Mouse (Mus musculus): ENCODE data around the gene Wasf1. TPM values are rescaled to one million over a fixed set of nuclear protein-coding genes. Genes with fewer than 3 reads are reported as not detected.
A peak's percentile ranks its signal among the peaks of the same experiment; 100 is the strongest.

Wasf1 gene
- polyA plus RNA-seq, 1 experiment from 2014 or later = 62.5 TPM

GRCm38 (mm10) chr10:40901786-40902185 is 18.5 kb downstream of the Wasf1 start:
- Histone ChIP-seq H3K27ac (no peak overlapping the region), H3K4me1 (0 out of 2 replicates have a peak, but pooled peaks cover 7% of the 10 kb centered on the region), H3K27me3 (no peaks in the 10 kb centered on the region), H3K4me2 (no peak overlapping the region), H3K4me3 (replicated peaks) (no peak overlapping the region), H3K36me3 (replicated peaks) (no peaks in the 10 kb centered on the region; the same call in 1 of the 2 replicates), H3K9me3 (no peaks in the 10 kb centered on the region), H3K9ac (no peak overlapping the region)
- 96% methylated on average over 4 of the region's 4 CpGs for WGBS
- no peak for ATAC-seq (ENCODE audit: low FRiP score)

- Histone ChIP-seq H3K4me3 (replicated peaks) (no peak overlapping the region), H3K4me1 (peaks cover 7% of the 10 kb centered on the region; the same call in 1 of the 2 replicates), H3K9ac (no peak overlapping the region), H3K27ac (no peak overlapping the region), H3K27me3 (no peaks in the 10 kb centered on the region), H3K9me3 (no peaks in the 10 kb centered on the region), H3K4me2 (no peak overlapping the region), H3K36me3 (replicated peaks) (no peaks in the 10 kb centered on the region; the same call in 1 of the 2 replicates)
- WGBS = 92% methylated on average over 1 of the region's 1 CpGs
- ATAC-seq (ENCODE audit: low FRiP score) = no peak
These were observed 22.9 kb downstream of the Wasf1 start for GRCm38 (mm10) chr10:40906131-40906530.

GRCm38 (mm10) chr10:40906802-40907201 is 23.5 kb downstream of the Wasf1 start:
- no peak overlapping the region for H3K4me2 ChIP-seq
- no peak for ATAC-seq (ENCODE audit: low FRiP score)
- H3K9ac ChIP-seq = no peak overlapping the region
- peaks cover 7% of the 10 kb centered on the region; the same call in 1 of the 2 replicates for H3K4me1 ChIP-seq
- H3K27ac ChIP-seq = no peak overlapping the region
- H3K4me3 ChIP-seq (replicated peaks) = no peak overlapping the region
- H3K27me3 ChIP-seq = no peaks in the 10 kb centered on the region
- no peaks in the 10 kb centered on the region; the same call in 1 of the 2 replicates for H3K36me3 ChIP-seq (replicated peaks)
- WGBS = 87% methylated on average over 7 of the region's 7 CpGs
- H3K9me3 ChIP-seq = no peaks in the 10 kb centered on the region

GRCm38 (mm10) chr10:40908580-40908979 is 25.3 kb downstream of the Wasf1 start:
- H3K9ac ChIP-seq = no peak overlapping the region
- no peak overlapping the region for H3K4me2 ChIP-seq
- ATAC-seq (ENCODE audit: low FRiP score) = no peak
- H3K27me3 ChIP-seq = no peaks in the 10 kb centered on the region
- no peak overlapping the region for H3K4me3 ChIP-seq (replicated peaks)
- H3K9me3 ChIP-seq = no peaks in the 10 kb centered on the region
- H3K4me1 ChIP-seq = peaks cover 3% of the 10 kb centered on the region; the same call in 1 of the 2 replicates
- 54% methylated on average over 2 of the region's 2 CpGs for WGBS
- no peak overlapping the region for H3K27ac ChIP-seq
- peaks cover 6% of the 10 kb centered on the region; the same call in 1 of the 2 replicates for H3K36me3 ChIP-seq (replicated peaks)

- ATAC-seq (ENCODE audit: low FRiP score) = no peak
- Histone ChIP-seq H3K4me1 (peaks cover 3% of the 10 kb centered on the region; the same call in 1 of the 2 replicates), H3K27me3 (no peaks in the 10 kb centered on the region), H3K27ac (0 out of 2 replicates have a peak overlapping the region, but pooled peaks have one; percentile 1), H3K9ac (no peak overlapping the region), H3K9me3 (no peaks in the 10 kb centered on the region), H3K4me3 (replicated peaks) (no peak overlapping the region), H3K4me2 (no peak overlapping the region), H3K36me3 (replicated peaks) (peaks cover 6% of the 10 kb centered on the region; the same call in 1 of the 2 replicates)
- 68% methylated on average over 2 of the region's 2 CpGs for WGBS
These were observed 27.5 kb downstream of the Wasf1 start for GRCm38 (mm10) chr10:40910811-40911210.

GRCm38 (mm10) chr10:40915240-40915639 is 32.0 kb downstream of the Wasf1 start:
- 93% methylated on average over 2 of the region's 2 CpGs for WGBS
- no peaks in the 10 kb centered on the region for H3K27me3 ChIP-seq
- H3K27ac ChIP-seq = no peak overlapping the region
- H3K9me3 ChIP-seq = no peaks in the 10 kb centered on the region
- no peaks in the 10 kb centered on the region; the same call in 1 of the 2 replicates for H3K4me1 ChIP-seq
- H3K4me2 ChIP-seq = no peak overlapping the region
- no peak overlapping the region for H3K4me3 ChIP-seq (replicated peaks)
- no peak overlapping the region for H3K9ac ChIP-seq
- ATAC-seq (ENCODE audit: low FRiP score) = no peak
- 0 out of 2 replicates have a peak, but pooled peaks cover 6% of the 10 kb centered on the region for H3K36me3 ChIP-seq (replicated peaks)

GRCm38 (mm10) chr10:40918669-40919440 is 35.6 kb downstream of the Wasf1 start:
- Histone ChIP-seq H3K36me3 (replicated peaks) (peaks cover 5% of the 10 kb centered on the region; the same call in 1 of the 2 replicates), H3K4me1 (no peaks in the 10 kb centered on the region), H3K9me3 (no peaks in the 10 kb centered on the region), H3K27ac (no peak overlapping the region), H3K27me3 (no peaks in the 10 kb centered on the region), H3K4me3 (replicated peaks) (no peak overlapping the region), H3K4me2 (no peak overlapping the region), H3K9ac (no peak overlapping the region)
- no peak for ATAC-seq (ENCODE audit: low FRiP score)
- WGBS = 81% methylated on average over 8 of the region's 8 CpGs

GRCm38 (mm10) chr10:40919464-40919863 is 36.2 kb downstream of the Wasf1 start:
- H3K4me3 ChIP-seq (replicated peaks) = no peak overlapping the region
- ATAC-seq (ENCODE audit: low FRiP score) = no peak
- WGBS = 93% methylated on average over 6 of the region's 6 CpGs
- H3K27me3 ChIP-seq = no peaks in the 10 kb centered on the region
- H3K4me1 ChIP-seq = no peaks in the 10 kb centered on the region
- H3K9ac ChIP-seq = no peak overlapping the region
- no peaks in the 10 kb centered on the region for H3K9me3 ChIP-seq
- H3K27ac ChIP-seq = no peak overlapping the region
- H3K36me3 ChIP-seq (replicated peaks) = peaks cover 5% of the 10 kb centered on the region; the same call in 1 of the 2 replicates
- H3K4me2 ChIP-seq = no peak overlapping the region

GRCm38 (mm10) chr10:40932995-40933394 is 49.7 kb downstream of the Wasf1 start:
- H3K9ac ChIP-seq = no peak overlapping the region
- no peak for ATAC-seq (ENCODE audit: low FRiP score)
- no peak overlapping the region for H3K4me3 ChIP-seq (replicated peaks)
- H3K27me3 ChIP-seq = no peaks in the 10 kb centered on the region
- no peak overlapping the region for H3K4me2 ChIP-seq
- H3K36me3 ChIP-seq (replicated peaks) = peaks cover 57% of the 10 kb centered on the region
- H3K27ac ChIP-seq = no peak overlapping the region
- no peaks in the 10 kb centered on the region for H3K4me1 ChIP-seq
- 91% methylated on average over 8 of the region's 8 CpGs for WGBS
- no peaks in the 10 kb centered on the region for H3K9me3 ChIP-seq

GRCm38 (mm10) chr10:40936160-40936726 is 53.0 kb downstream of the Wasf1 start:
- Histone ChIP-seq H3K27me3 (no peaks in the 10 kb centered on the region), H3K4me1 (no peaks in the 10 kb centered on the region), H3K36me3 (replicated peaks) (peaks cover 75% of the 10 kb centered on the region), H3K4me2 (no peak overlapping the region), H3K4me3 (replicated peaks) (no peak overlapping the region), H3K27ac (no peak overlapping the region), H3K9ac (no peak overlapping the region), H3K9me3 (no peaks in the 10 kb centered on the region)
- no peak for ATAC-seq (ENCODE audit: low FRiP score)
- WGBS = 84% methylated on average over 13 of the region's 13 CpGs

GRCm38 (mm10) chr10:40937569-40937968 is 54.3 kb downstream of the Wasf1 start:
- H3K4me3 ChIP-seq (replicated peaks) = no peak overlapping the region
- no peak overlapping the region for H3K9ac ChIP-seq
- H3K4me2 ChIP-seq = no peak overlapping the region
- H3K4me1 ChIP-seq = peaks cover under 1% of the 10 kb centered on the region; the same call in 1 of the 2 replicates
- 93% methylated on average over 20 of the region's 20 CpGs for WGBS
- H3K9me3 ChIP-seq = no peaks in the 10 kb centered on the region
- ATAC-seq (ENCODE audit: low FRiP score) = no peak
- no peaks in the 10 kb centered on the region for H3K27me3 ChIP-seq
- H3K27ac ChIP-seq = no peak overlapping the region
- peaks cover 65% of the 10 kb centered on the region for H3K36me3 ChIP-seq (replicated peaks)

- ATAC-seq (ENCODE audit: low FRiP score) = peak; percentile 74; the same call in 1 of the 2 replicates
- no peaks in the 10 kb centered on the region for H3K9me3 ChIP-seq
- WGBS = 15% methylated on average over 4 of the region's 4 CpGs
- H3K4me1 ChIP-seq = peaks cover 28% of the 10 kb centered on the region
- no peak overlapping the region for H3K4me3 ChIP-seq (replicated peaks)
- H3K36me3 ChIP-seq (replicated peaks) = peaks cover 31% of the 10 kb centered on the region
- no peak overlapping the region for H3K9ac ChIP-seq
- no peak overlapping the region for H3K27ac ChIP-seq
- no peaks in the 10 kb centered on the region for H3K27me3 ChIP-seq
- H3K4me2 ChIP-seq = no peak overlapping the region
These were observed 59.4 kb downstream of the Wasf1 start for GRCm38 (mm10) chr10:40942688-40943087.

Data from forebrain, embryonic 12.5 days (tissue).